Mouse (Mus musculus): ENCODE measurements around the gene Mfsd10. TPM values are rescaled to one million over a fixed set of nuclear protein-coding genes. Genes with fewer than 3 reads are reported as not detected.

The Mfsd10 gene
- 16.5 and 17.6 TPM in 2 replicates for polyA plus RNA-seq (2021; fragmentation: Nextera tagmentation)
- long read RNA-seq, experiment 1, transcript Mfsd10-203 (13 exons, 1,754 nt): minor isoform, 5 of 110 reads
- long read RNA-seq, experiment 1, transcript Mfsd10-201 (13 exons, 1,907 nt): major isoform, 15 of 110 reads
- long read RNA-seq, experiment 1, partial matches to known transcripts: 7 of 110 reads
- long read RNA-seq, experiment 1, other reads (novel, unspliced or antisense): 79 of 110 reads
- long read RNA-seq, experiment 2, transcript Mfsd10-201 (13 exons, 1,907 nt): major isoform, 7 of 17 reads
- long read RNA-seq, experiment 2, partial matches to known transcripts: 0 of 17 reads
- long read RNA-seq, experiment 2, other reads (novel, unspliced or antisense): 7 of 17 reads

GRCm38 (mm10) chr5:34636481-34637287, at the start of gene Mfsd10:
Mfsd10 (minus strand) TSS chr5:34637212.

DNA sequence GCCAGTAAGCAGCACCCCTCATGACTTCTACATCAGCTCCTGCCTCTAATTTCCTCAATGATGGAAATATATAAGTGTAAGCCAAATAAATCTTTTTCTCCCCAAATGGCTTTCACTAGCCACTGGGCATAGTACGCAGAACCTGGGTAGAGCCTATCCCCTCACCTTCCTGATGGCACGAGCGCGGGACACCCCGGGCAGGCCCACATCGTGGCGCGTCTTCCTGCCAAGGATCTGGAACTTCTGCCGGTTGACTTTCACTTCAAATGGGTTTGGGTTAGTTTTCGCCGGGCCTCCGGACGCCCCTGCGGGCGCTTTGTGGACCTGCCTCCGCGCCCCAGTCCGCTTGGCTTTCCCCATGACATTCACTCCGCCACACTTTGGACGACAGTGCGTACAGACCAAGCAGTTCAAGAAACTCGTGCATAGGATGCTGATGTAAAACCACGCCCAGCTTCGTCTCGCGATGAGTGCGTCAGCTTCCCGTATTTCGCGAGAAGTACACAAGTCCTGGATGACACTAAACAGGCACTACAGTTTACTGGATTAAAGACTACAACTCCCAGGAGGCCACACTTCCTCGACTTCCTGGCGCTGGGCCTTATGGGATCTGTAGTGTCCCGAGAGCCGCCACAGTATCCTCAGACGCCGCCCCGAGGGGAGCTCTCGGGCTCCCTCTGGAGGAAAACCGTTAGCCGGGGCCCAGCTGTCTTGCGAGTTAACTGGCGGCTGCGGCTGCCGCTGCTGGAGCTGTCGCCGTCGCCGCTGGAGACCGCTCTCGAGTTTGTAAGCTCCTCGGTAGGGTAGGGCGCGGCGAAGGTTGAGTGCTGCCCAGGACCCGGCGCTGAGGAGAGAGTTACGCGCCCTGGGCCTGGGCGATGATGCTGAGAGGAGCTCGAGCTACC, 22.9 kb upstream of the Mfsd10 start, which contains the start of the genes Nop14 and Grk4:
Gene Nop14 (minus strand): TSS at position 463 of the 905 bp plus-strand sequence.
Gene Grk4 (plus strand): TSS at position 694 of the 905 bp plus-strand sequence.

Other genes with a start within 250 kb of the Mfsd10 start
- 5.8 and 7.6 TPM in 2 replicates for gene Tnip2, start 123.2 kb downstream of the Mfsd10 start, polyA plus RNA-seq (2021; fragmentation: Nextera tagmentation)
- 0.58 and 1.3 TPM in 2 replicates for gene Sh3bp2, start 111.4 kb downstream of the Mfsd10 start, polyA plus RNA-seq (2021; fragmentation: Nextera tagmentation)
- 91.9 and 163 TPM in 2 replicates for gene Add1, start 63.5 kb downstream of the Mfsd10 start, polyA plus RNA-seq (2021; fragmentation: Nextera tagmentation)
- 12.0 and 13.1 TPM in 2 replicates for gene Nop14, start 22.9 kb upstream of the Mfsd10 start, polyA plus RNA-seq (2021; fragmentation: Nextera tagmentation)
- 0.74 and 1.6 TPM in 2 replicates for gene Grk4, start 23.2 kb upstream of the Mfsd10 start, polyA plus RNA-seq (2021; fragmentation: Nextera tagmentation)
- 6.9 and 8.0 TPM in 2 replicates for gene Htt, start 124.5 kb upstream of the Mfsd10 start, polyA plus RNA-seq (2021; fragmentation: Nextera tagmentation)